Mouse (Mus musculus) CD4-positive, CD25-positive, alpha-beta regulatory T cell, adult 2 months (primary cell): ENCODE data around the gene Gm8334.
"Not testable (repeated sequence)": the region's sequence is repeated elsewhere in the genome, so short reads cannot be mapped to it uniquely, and the experiment has no call there.

Experiments
- DNase-seq: peaks from one replicate; pipeline ENCODE4 v3.0.0-alpha.2; 2012; ENCODE audit warnings: low read depth, low spot score

The Gm8334 gene

DNA sequence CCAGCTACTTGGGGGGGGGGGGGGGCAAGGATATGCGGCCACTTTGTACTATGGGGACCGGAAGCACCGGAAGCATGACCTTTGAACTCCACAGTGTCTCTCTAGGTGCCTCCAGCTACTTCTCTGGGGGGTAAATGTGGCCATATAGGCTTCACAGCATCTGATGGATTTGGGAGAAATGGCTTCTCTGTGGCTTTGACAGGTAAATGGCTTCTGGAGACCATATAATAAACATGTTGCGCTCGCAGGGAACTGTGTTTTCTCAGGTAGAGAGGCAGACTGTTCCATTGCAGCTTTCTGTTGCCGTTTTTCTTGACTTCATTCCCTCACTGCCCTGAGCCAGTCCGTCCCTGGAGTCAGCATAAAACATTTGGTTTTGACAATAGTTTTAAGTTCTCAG, at the start of gene Gm8334:
Gene Gm8334, minus strand, starts transcription at position 101 of the 400 bp plus-strand sequence.
- DNase-seq, result not testable (repeated sequence)

DNA sequence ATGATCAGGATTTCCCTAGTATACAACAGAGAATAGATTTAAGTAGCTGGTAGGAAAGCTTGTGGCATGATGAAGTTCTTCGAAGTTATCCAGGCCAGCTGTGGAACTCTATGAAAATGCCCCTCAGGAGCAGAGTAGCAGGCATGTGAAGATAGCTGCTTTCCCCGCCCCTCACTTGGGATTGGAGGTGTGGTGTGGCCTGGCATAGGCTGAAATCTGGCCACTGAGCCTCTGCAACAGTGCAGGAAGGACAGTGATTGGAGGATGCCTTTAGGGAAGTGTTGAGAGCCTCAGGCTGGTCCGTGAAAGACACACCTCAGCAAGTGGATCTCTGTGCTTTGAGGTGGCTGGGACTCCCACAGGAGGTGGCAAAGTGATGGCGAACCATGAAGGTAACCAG, 48.3 kb upstream of the Gm8334 start, which contains the start of gene Gm15127:
Gene Gm15127, plus strand, starts transcription at position 301 of the 400 bp plus-strand sequence.
- DNase-seq, result not testable (repeated sequence)
